Mouse (Mus musculus): ENCODE data around the gene Abcc5. TPM values are rescaled to one million over a fixed set of nuclear protein-coding genes. Genes with fewer than 3 reads are reported as not detected.

Gene Abcc5
- polyA plus RNA-seq, 1 experiment from 2014 or later, result 28.0 TPM

GRCm38 (mm10) chr16:20301770-20302649, 124.2 kb downstream of the Abcc5 start, which contains the start of gene Parl:
Parl (minus strand) TSS chr16:20302387.
- under 1% methylated on average over 52 of the region's 52 CpGs for WGBS
- Histone ChIP-seq H3K27ac (ENCODE audit: low read length) (peak within 1 kb of the TSS; percentile 70), H3K9me3 (ENCODE audit: control insufficient read depth, low read length) (no peaks in the 10 kb centered on the region), H3K36me3 (ENCODE audit: control insufficient read depth, insufficient read depth, low read length) (no peaks in the 10 kb centered on the region), H3K4me3 (ENCODE audit: low read length) (peak within 1 kb of the TSS; percentile 87), H3K4me2 (ENCODE audit: low read depth, low read length) (peak within 1 kb of the TSS; percentile 77), H3K27me3 (replicated peaks; ENCODE audit: control insufficient read depth, insufficient read depth, low read length) (no peaks in the 10 kb centered on the region), H3K9ac (ENCODE audit: low read depth, low read length) (peak within 1 kb of the TSS; percentile 86), H3K4me1 (ENCODE audit: control insufficient read depth, insufficient read depth, low read length) (peaks cover 10% of the 10 kb centered on the region; the same call in 1 of the 2 replicates)
- ATAC-seq, result peak; percentile 94

- Histone ChIP-seq H3K27me3 (replicated peaks; ENCODE audit: control insufficient read depth, insufficient read depth, low read length) (no peaks in the 10 kb centered on the region), H3K4me2 (ENCODE audit: low read depth, low read length) (no peak overlapping the region), H3K9ac (ENCODE audit: low read depth, low read length) (no peak overlapping the region), H3K9me3 (ENCODE audit: control insufficient read depth, low read length) (no peaks in the 10 kb centered on the region), H3K4me3 (ENCODE audit: low read length) (no peak overlapping the region), H3K36me3 (ENCODE audit: control insufficient read depth, insufficient read depth, low read length) (no peaks in the 10 kb centered on the region), H3K4me1 (ENCODE audit: control insufficient read depth, insufficient read depth, low read length) (peaks cover 10% of the 10 kb centered on the region; the same call in 1 of the 2 replicates), H3K27ac (ENCODE audit: low read length) (no peak overlapping the region)
- no peak for ATAC-seq
- WGBS, result 92% methylated on average over 2 of the region's 2 CpGs
Measured at GRCm38 (mm10) chr16:20300076-20300475, 126.1 kb downstream of the Abcc5 start.

Other genes with a start within 250 kb of the Abcc5 start
- gene Map6d1, start 185.0 kb downstream of the Abcc5 start, polyA plus RNA-seq (2015; fragmentation: Nextera tagmentation; extraction: Ambion mirVana), result 0.31 and 0.38 TPM in 2 replicates
- 86.4 and 91.6 TPM in 2 replicates for gene Parl, start 124.0 kb downstream of the Abcc5 start, polyA plus RNA-seq (2015; fragmentation: Nextera tagmentation; extraction: Ambion mirVana)
- gene Cyp2ab1, start 101.0 kb downstream of the Abcc5 start, polyA plus RNA-seq (2015; fragmentation: Nextera tagmentation; extraction: Ambion mirVana), result not detected in 2 replicates
- gene Eif2b5, start 72.4 kb upstream of the Abcc5 start, polyA plus RNA-seq (2015; fragmentation: Nextera tagmentation; extraction: Ambion mirVana), result 90.0 and 93.7 TPM in 2 replicates
- gene Dvl3, start 90.6 kb upstream of the Abcc5 start, polyA plus RNA-seq (2015; fragmentation: Nextera tagmentation; extraction: Ambion mirVana), result 15.7 and 18.5 TPM in 2 replicates
- 679 and 681 TPM in 2 replicates for gene Ap2m1, start 109.1 kb upstream of the Abcc5 start, polyA plus RNA-seq (2015; fragmentation: Nextera tagmentation; extraction: Ambion mirVana)
- gene Abcf3, start 122.2 kb upstream of the Abcc5 start, polyA plus RNA-seq (2015; fragmentation: Nextera tagmentation; extraction: Ambion mirVana), result 64.8 and 67.7 TPM in 2 replicates
- gene Vwa5b2, start 163.1 kb upstream of the Abcc5 start, polyA plus RNA-seq (2015; fragmentation: Nextera tagmentation; extraction: Ambion mirVana), result 5.5 and 5.6 TPM in 2 replicates
- 31.7 and 34.7 TPM in 2 replicates for gene Eef1akmt4, start 185.2 kb upstream of the Abcc5 start, polyA plus RNA-seq (2015; fragmentation: Nextera tagmentation; extraction: Ambion mirVana)
- gene Gm49333, start 185.2 kb upstream of the Abcc5 start, polyA plus RNA-seq (2015; fragmentation: Nextera tagmentation; extraction: Ambion mirVana), result not detected in 2 replicates
- 44.3 and 47.5 TPM in 2 replicates for gene Alg3, start 185.3 kb upstream of the Abcc5 start, polyA plus RNA-seq (2015; fragmentation: Nextera tagmentation; extraction: Ambion mirVana)
- gene Camk2n2, start 194.9 kb upstream of the Abcc5 start, polyA plus RNA-seq (2015; fragmentation: Nextera tagmentation; extraction: Ambion mirVana), result 0.38 and 0.40 TPM in 2 replicates
- gene Ece2, start 203.4 kb upstream of the Abcc5 start, polyA plus RNA-seq (2015; fragmentation: Nextera tagmentation; extraction: Ambion mirVana), result 1.7 TPM in 2 replicates
- gene Psmd2, start 225.3 kb upstream of the Abcc5 start, polyA plus RNA-seq (2015; fragmentation: Nextera tagmentation; extraction: Ambion mirVana), result 276 and 309 TPM in 2 replicates
- 158 and 162 TPM in 2 replicates for gene Eif4g1, start 241.9 kb upstream of the Abcc5 start, polyA plus RNA-seq (2015; fragmentation: Nextera tagmentation; extraction: Ambion mirVana)